Mouse (Mus musculus) left cerebral cortex, postnatal 14 days (tissue): ENCODE data around the gene Nudt3. TPM values are rescaled to one million over a fixed set of nuclear protein-coding genes. Genes with fewer than 3 reads are reported as not detected.

Source experiments
- total RNA-seq, 2 experiments: library from RNA; stranded (reverse); gene quantifications; 2 replicates each; pipeline ENCODE4 v1.2.3; 2021

Nudt3 gene
- total RNA-seq, 2 experiments from 2014 or later: 514 to 519 TPM

Other genes with a start within 250 kb of the Nudt3 start
- 10 to 100 TPM; 24.1 to 25.6 TPM for gene Grm4, start 102.1 kb downstream of the Nudt3 start, total RNA-seq
- 10 to 100 TPM; 40.0 to 47.9 TPM for gene Hmga1, start 67.0 kb downstream of the Nudt3 start, total RNA-seq
- gene AI413582, start 57.7 kb downstream of the Nudt3 start, total RNA-seq: 10 to 100 TPM; 92.2 to 97.5 TPM
- not detected for gene RPS10-NUDT3, start 11.7 kb upstream of the Nudt3 start, total RNA-seq
- gene Rps10, start 13.2 kb upstream of the Nudt3 start, total RNA-seq: 100 to 1,000 TPM; 387 to 414 TPM
- gene Pacsin1, start 32.0 kb upstream of the Nudt3 start, total RNA-seq: 100 to 1,000 TPM; 349 to 352 TPM
- under 1 TPM; 0.42 to 0.57 TPM for gene Spdef, start 105.5 kb upstream of the Nudt3 start, total RNA-seq
- 100 to 1,000 TPM; 136 to 137 TPM for gene D17Wsu92e, start 197.2 kb upstream of the Nudt3 start, total RNA-seq
- 10 to 100 TPM; 66.0 to 71.1 TPM for gene Snrpc, start 214.7 kb upstream of the Nudt3 start, total RNA-seq
- gene Uhrf1bp1, start 232.9 kb upstream of the Nudt3 start, total RNA-seq: 10 to 100 TPM; 18.7 to 20.5 TPM